ENCODE assay signal across 14 mouse cellular contexts in the genomic region with DNA sequence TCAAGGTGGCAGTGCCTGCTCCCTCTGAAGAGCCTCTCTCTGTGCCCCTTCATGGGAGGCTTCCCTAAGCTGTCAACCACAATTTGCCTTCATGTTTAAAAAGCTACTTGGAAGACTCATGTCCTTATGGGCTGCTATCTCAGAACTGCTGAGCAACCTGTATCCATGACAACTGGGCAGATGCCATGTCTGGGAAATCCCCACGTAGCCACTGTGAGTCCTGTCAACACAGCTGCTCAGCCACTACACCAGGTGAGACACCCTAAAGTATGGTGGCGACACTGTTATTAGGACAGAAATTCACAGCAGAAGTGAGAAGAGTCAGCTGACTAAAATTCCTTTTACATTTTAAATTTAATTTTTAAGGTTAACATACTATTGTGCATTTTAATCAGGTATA. TPM values are rescaled to one million over a fixed set of nuclear protein-coding genes. Genes with fewer than 3 reads are reported as not detected.
DNase-seq lines count a peak whose midpoint lies in the region; TF ChIP-seq lines count a peak whose summit lies in the region.
"Had no signal": no experiment of that assay in that cellular context is flagged by ENCODE, and none has a peak within 500 bp of the region (broad histone marks: within the 10 kb centered on the region; RNA-seq: fewer than 3 reads in every experiment).

No protein-coding gene starts in this region.

- no peak for TF ChIP-seq POLR2A in brain, embryonic 14.5 days (IDR thresholded peaks at IDR 0.05; ENCODE audit: borderline replicate concordance, extremely low read depth, insufficient read depth, insufficient read length, poor library complexity, severe bottlenecking)

- intact Hi-C loops in left cerebral cortex, postnatal 14 days (cut with DNase I): no loop called here

- DNase-seq in left cerebral cortex, postnatal 14 days (ENCODE audit: low spot score in 2 of 2): peak; percentile 49 to 77
- DNase-seq in left cerebral cortex, adult 9 months (ENCODE audit: low spot score in 2 of 2): no peak
- DNase-seq in 3T3-L1 (ENCODE audit: low read depth, low spot score) (peak; percentile 31), liver (no peak)
- peak; percentile 59 to 60 for DNase-seq in B cell, adult 2 months
- DNase-seq in brain, embryonic 14.5 days (ENCODE audit: low read depth): peak; percentile 41
- DNase-seq in ovary, adult 18-20 months (ENCODE audit: low spot score): no peak
- DNase-seq: adrenal gland, postnatal 25 days; cerebellum, postnatal 25 days; gastrocnemius, postnatal 36 days; kidney, adult 11 months; kidney, postnatal 10 days; liver, embryonic 13.5 days; thymus, postnatal 25 days had no signal

- no peak for TF ChIP-seq CTCF in brain, embryonic 14.5 days (IDR thresholded peaks at IDR 0.05; ENCODE audit: borderline replicate concordance, extremely low read depth, insufficient read depth, insufficient read length)

RNA-seq across cellular contexts. Expression of a gene that starts 32.5 kb away (rescaled TPM):
- total RNA-seq in left cerebral cortex, postnatal 14 days (2021): 1 to 10 TPM; 7.9 to 8.5 TPM
- 1.0 and 1.4 TPM in 2 replicates for polyA plus RNA-seq in brain, embryonic 14.5 days (2012; rRNA removed)

Comparison
In these comparisons a context has a peak if more than half of its experiments do, and no peak if none do; other contexts are left out.
1. DNase-seq: peak in left cerebral cortex, postnatal 14 days (2 of 2), 3T3-L1 (single experiment), B cell, adult 2 months (2 of 2) and brain, embryonic 14.5 days (single experiment); none in left cerebral cortex, adult 9 months (0 of 2), ovary, adult 18-20 months (single experiment) and liver (single experiment).